Mouse (Mus musculus): ENCODE measurements at regions not wholly inside any gene's neighbourhood (a gene's known extent, or its start where the extent isn't known, plus 50 kb on each side); places are given as distances from the start of the nearest gene placed in this dataset.

- Histone ChIP-seq H3K4me2 (ENCODE audit: low read depth, low read length) (peak overlapping the region; percentile 52), H3K4me1 (ENCODE audit: control insufficient read depth, insufficient read depth) (peaks cover 4% of the 10 kb centered on the region; the same call in 1 of the 2 replicates), H3K36me3 (replicated peaks; ENCODE audit: control insufficient read depth, insufficient read depth, low read length) (no peaks in the 10 kb centered on the region), H3K27ac (ENCODE audit: low read depth) (no peak overlapping the region), H3K9me3 (replicated peaks; ENCODE audit: control insufficient read depth, low read length) (no peaks in the 10 kb centered on the region), H3K9ac (replicated peaks; ENCODE audit: low read depth, low read length) (no peak overlapping the region), H3K4me3 (ENCODE audit: low read depth, low read length) (no peak overlapping the region), H3K27me3 (ENCODE audit: control insufficient read depth, insufficient read depth, low read length) (no peaks in the 10 kb centered on the region)
- ATAC-seq (ENCODE audit: insufficient read depth, low read depth) (peak; percentile 51; the same call in 1 of the 2 replicates), DNase-seq (ENCODE audit: low spot score) (peak; percentile 53)
- WGBS, result 9% methylated on average over 7 of the region's 7 CpGs
- TF ChIP-seq EP300 (IDR thresholded peaks at IDR 0.05; ENCODE audit: low read depth) (no peak), CTCF (IDR thresholded peaks at IDR 0.05; ENCODE audit: low read depth) (no peak)
These were observed 625.8 kb downstream of the Tmem182 start for GRCm38 (mm10) chr1:41431127-41431690.

- Histone ChIP-seq H3K27ac (ENCODE audit: low read depth) (no peak overlapping the region), H3K4me1 (ENCODE audit: control insufficient read depth, insufficient read depth) (peaks cover 4% of the 10 kb centered on the region; the same call in 1 of the 2 replicates), H3K27me3 (ENCODE audit: control insufficient read depth, insufficient read depth, low read length) (no peaks in the 10 kb centered on the region), H3K9ac (replicated peaks; ENCODE audit: low read depth, low read length) (no peak overlapping the region), H3K36me3 (replicated peaks; ENCODE audit: control insufficient read depth, insufficient read depth, low read length) (no peaks in the 10 kb centered on the region), H3K4me2 (ENCODE audit: low read depth, low read length) (no peak overlapping the region), H3K4me3 (ENCODE audit: low read depth, low read length) (no peak overlapping the region), H3K9me3 (replicated peaks; ENCODE audit: control insufficient read depth, low read length) (no peaks in the 10 kb centered on the region)
- TF ChIP-seq EP300 (IDR thresholded peaks at IDR 0.05; ENCODE audit: low read depth), result no peak
- no peak for TF ChIP-seq CTCF (IDR thresholded peaks at IDR 0.05; ENCODE audit: low read depth)
- no peak for ATAC-seq (ENCODE audit: insufficient read depth, low read depth)
- DNase-seq (ENCODE audit: low spot score), result no peak
- 78% methylated on average over 3 of the region's 3 CpGs for WGBS
These were observed 630.0 kb downstream of the Tmem182 start for GRCm38 (mm10) chr1:41435379-41435778.

GRCm38 (mm10) chr1:41449972-41450371 is 644.6 kb downstream of the Tmem182 start:
- H3K36me3 ChIP-seq (replicated peaks; ENCODE audit: control insufficient read depth, insufficient read depth, low read length), result no peaks in the 10 kb centered on the region
- H3K27ac ChIP-seq (ENCODE audit: low read depth), result no peak overlapping the region
- H3K4me2 ChIP-seq (ENCODE audit: low read depth, low read length), result no peak overlapping the region
- no peak for TF ChIP-seq CTCF (IDR thresholded peaks at IDR 0.05; ENCODE audit: low read depth)
- H3K4me3 ChIP-seq (ENCODE audit: low read depth, low read length), result no peak overlapping the region
- H3K27me3 ChIP-seq (ENCODE audit: control insufficient read depth, insufficient read depth, low read length), result no peaks in the 10 kb centered on the region
- no peak overlapping the region for H3K9ac ChIP-seq (replicated peaks; ENCODE audit: low read depth, low read length)
- no peak for DNase-seq (ENCODE audit: low spot score)
- no peaks in the 10 kb centered on the region for H3K9me3 ChIP-seq (replicated peaks; ENCODE audit: control insufficient read depth, low read length)
- no peak for ATAC-seq (ENCODE audit: insufficient read depth, low read depth)
- no peaks in the 10 kb centered on the region for H3K4me1 ChIP-seq (ENCODE audit: control insufficient read depth, insufficient read depth)

All from heart, postnatal 0 days (tissue).